Mouse (Mus musculus) retina, embryonic 14.5 days (tissue): ENCODE measurements around the gene Syvn1.

Experiments
- DNase-seq: peaks from one replicate; pipeline ENCODE4 v3.0.0-alpha.2; 2015; ENCODE audit warnings: low spot score

The Syvn1 gene

GRCm38 (mm10) chr19:6040002-6040401, 6.4 kb upstream of the Syvn1 start:
- DNase-seq, result no peak

GRCm38 (mm10) chr19:6042293-6042692, 4.1 kb upstream of the Syvn1 start:
- no peak for DNase-seq

- peak; percentile 58 for DNase-seq
Observed at GRCm38 (mm10) chr19:6044102-6044501, 2.3 kb upstream of the Syvn1 start.

- no peak for DNase-seq
Observed at GRCm38 (mm10) chr19:6045366-6046293, 746 bp upstream of the Syvn1 start.

GRCm38 (mm10) chr19:6047154-6047898, 950 bp downstream of the Syvn1 start:
- DNase-seq, result no peak

GRCm38 (mm10) chr19:6047899-6048166, 1.5 kb downstream of the Syvn1 start:
- no peak for DNase-seq

- no peak for DNase-seq
Observed at GRCm38 (mm10) chr19:6048681-6049410, 2.5 kb downstream of the Syvn1 start.

- no peak for DNase-seq
Observed at GRCm38 (mm10) chr19:6052516-6052915, 6.1 kb downstream of the Syvn1 start.

GRCm38 (mm10) chr19:6054296-6054695, 7.9 kb downstream of the Syvn1 start:
- no peak for DNase-seq

GRCm38 (mm10) chr19:6056696-6057095, 10.3 kb downstream of the Syvn1 start:
- no peak for DNase-seq

- peak; percentile 99 for DNase-seq
Observed at GRCm38 (mm10) chr19:6057313-6058096, 11.1 kb downstream of the Syvn1 start, which contains the start of the genes Mrpl49 and Fau. Mrpl49 (minus strand) TSS chr19:6057785. Fau (plus strand) TSS chr19:6057844.

- DNase-seq, result no peak
Observed at GRCm38 (mm10) chr19:6058513-6058912, 12.1 kb downstream of the Syvn1 start.

- no peak for DNase-seq
Observed at GRCm38 (mm10) chr19:6058966-6059365, 12.6 kb downstream of the Syvn1 start.

- DNase-seq, result peak; percentile 95
Observed at GRCm38 (mm10) chr19:6061021-6061533, 14.7 kb downstream of the Syvn1 start, which contains the start of gene Znhit2. Znhit2 (plus strand) TSS chr19:6061192.

GRCm38 (mm10) chr19:6061641-6062302, 15.4 kb downstream of the Syvn1 start:
- peak; percentile 46 for DNase-seq

- DNase-seq, result no peak
Observed at GRCm38 (mm10) chr19:6062418-6062817, 16.0 kb downstream of the Syvn1 start.

- DNase-seq, result no peak
Observed at GRCm38 (mm10) chr19:6063081-6063480, 16.7 kb downstream of the Syvn1 start.

GRCm38 (mm10) chr19:6066571-6066970, 20.2 kb downstream of the Syvn1 start:
- DNase-seq, result no peak

- DNase-seq, result peak; percentile 91
Observed at GRCm38 (mm10) chr19:6067011-6067723, 20.8 kb downstream of the Syvn1 start.
